Mouse (Mus musculus): ENCODE results near the gene Dis3. TPM values are rescaled to one million over a fixed set of nuclear protein-coding genes. Genes with fewer than 3 reads are reported as not detected.

Gene Dis3
- total RNA-seq, 2 experiments from 2014 or later: 8.9 to 12.7 TPM

Other genes with a start within 250 kb of the Dis3 start
- 5.6 TPM in 1 of 2 replicates, not detected in the other for gene Rpl36a-ps1, start 105.5 kb downstream of the Dis3 start, total RNA-seq (2015; ENCODE audit: low replicate concordance)
- gene Rpl36a-ps1, start 105.5 kb downstream of the Dis3 start, total RNA-seq (2017; ENCODE audit: low replicate concordance): 2.1 and 11.4 TPM in 2 replicates
- gene Mzt1, start 53.6 kb downstream of the Dis3 start, total RNA-seq (2015; ENCODE audit: low replicate concordance): 35.5 and 49.0 TPM in 2 replicates
- 28.9 and 33.7 TPM in 2 replicates for gene Mzt1, start 53.6 kb downstream of the Dis3 start, total RNA-seq (2017; ENCODE audit: low replicate concordance)
- gene Bora, start 53.5 kb downstream of the Dis3 start, total RNA-seq (2015; ENCODE audit: low replicate concordance): 11.9 and 12.5 TPM in 2 replicates
- 11.4 and 11.5 TPM in 2 replicates for gene Bora, start 53.5 kb downstream of the Dis3 start, total RNA-seq (2017; ENCODE audit: low replicate concordance)
- 9.6 and 14.2 TPM in 2 replicates for gene Pibf1, start 346 bp downstream of the Dis3 start, total RNA-seq (2015; ENCODE audit: low replicate concordance)
- 7.3 and 11.7 TPM in 2 replicates for gene Pibf1, start 346 bp downstream of the Dis3 start, total RNA-seq (2017; ENCODE audit: low replicate concordance)
- gene Klf5, start 198.9 kb upstream of the Dis3 start, total RNA-seq (2015; ENCODE audit: low replicate concordance): 6.0 and 10.0 TPM in 2 replicates
- 0.94 and 4.5 TPM in 2 replicates for gene Klf5, start 198.9 kb upstream of the Dis3 start, total RNA-seq (2017; ENCODE audit: low replicate concordance)